Mouse (Mus musculus) frontal cortex, postnatal 10 days (tissue): ENCODE data around the gene Omp.
A peak's percentile ranks its signal among the peaks of the same experiment; 100 is the strongest.

ENCODE experiments used
- DNase-seq, 2 experiments: peaks; one replicate each; pipeline ENCODE4 v3.0.0; 2022; ENCODE audit warnings: low spot score in 2 of 2, mixed read lengths in 1 of 2

Omp gene

DNA sequence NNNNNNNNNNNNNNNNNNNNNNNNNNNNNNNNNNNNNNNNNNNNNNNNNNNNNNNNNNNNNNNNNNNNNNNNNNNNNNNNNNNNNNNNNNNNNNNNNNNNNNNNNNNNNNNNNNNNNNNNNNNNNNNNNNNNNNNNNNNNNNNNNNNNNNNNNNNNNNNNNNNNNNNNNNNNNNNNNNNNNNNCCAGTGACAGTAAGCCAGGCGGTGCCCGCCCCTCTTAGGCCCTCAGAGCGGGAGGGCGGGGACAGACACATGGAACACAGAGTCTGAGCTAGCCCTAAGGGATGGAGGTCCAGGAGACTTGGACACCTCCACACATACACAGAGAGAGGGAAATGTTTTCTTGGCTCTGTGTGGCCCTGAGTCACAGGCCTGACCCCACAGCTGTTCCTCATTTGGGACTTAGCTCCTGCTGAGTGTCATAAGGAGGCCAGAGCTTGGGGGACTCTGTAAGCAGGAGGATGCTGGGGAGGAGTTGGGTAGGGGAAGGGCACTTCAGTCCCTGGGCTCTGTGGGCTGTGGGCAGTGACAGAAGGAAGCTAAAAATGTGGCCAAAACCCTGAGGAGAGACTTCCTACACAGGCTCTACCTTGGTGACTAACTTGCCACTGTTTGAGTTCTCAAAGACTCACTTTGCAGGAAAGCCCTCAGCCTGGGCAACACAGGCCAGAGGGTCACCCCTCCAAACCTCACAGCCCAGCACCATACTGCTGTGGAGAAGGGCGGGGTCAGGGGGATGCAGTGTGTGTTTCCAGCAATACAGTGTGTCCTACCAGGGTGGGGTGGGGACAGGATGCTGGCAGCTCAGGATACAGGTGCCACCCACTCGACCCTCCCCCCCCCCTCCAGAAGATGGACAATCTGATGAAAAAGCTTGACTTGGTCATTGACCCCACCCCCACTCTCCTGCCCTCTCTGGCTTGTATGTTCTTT is 26.1 kb upstream of the Omp start:
- no peak for DNase-seq

- no peak for DNase-seq
These were observed 19.8 kb upstream of the Omp start for GRCm38 (mm10) chr7:98164999-98165528.

DNA sequence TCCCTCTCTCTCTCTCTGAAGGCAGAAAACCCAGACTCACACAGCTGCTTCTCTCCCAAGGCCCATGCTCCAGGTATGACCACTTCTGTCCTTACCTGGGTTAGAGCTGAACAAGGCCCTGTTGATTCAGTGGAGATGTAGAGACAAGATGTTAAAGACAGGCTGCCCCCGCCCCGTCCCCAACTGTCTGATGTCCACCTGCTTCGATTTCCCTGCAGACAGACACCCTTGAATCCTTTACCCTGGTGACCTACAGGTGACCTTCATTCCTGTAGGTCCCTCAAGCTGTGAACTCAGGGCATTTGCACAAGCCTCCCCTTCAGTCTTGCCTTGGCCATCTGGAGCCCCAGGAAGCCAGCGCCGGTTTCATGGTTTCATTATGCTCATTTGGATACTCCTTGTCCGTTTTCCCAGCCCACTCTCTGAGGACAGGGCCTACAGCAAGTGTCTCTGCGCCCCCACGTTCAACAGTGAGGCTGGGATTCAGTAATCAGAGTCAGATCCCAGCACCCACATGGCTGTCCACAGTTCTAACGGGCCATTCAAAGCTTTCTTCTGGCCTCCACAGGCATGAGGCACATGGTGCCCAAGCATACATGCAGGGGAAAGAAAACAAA is 19.2 kb upstream of the Omp start:
- no peak for DNase-seq

- no peak for DNase-seq
These were observed 18.4 kb upstream of the Omp start for GRCm38 (mm10) chr7:98163700-98164099.

GRCm38 (mm10) chr7:98162239-98162638 is 16.9 kb upstream of the Omp start:
- DNase-seq = no peak

- no peak for DNase-seq
These were observed 14.9 kb upstream of the Omp start for GRCm38 (mm10) chr7:98160041-98160740.

- no peak for DNase-seq
These were observed 13.2 kb upstream of the Omp start for GRCm38 (mm10) chr7:98158481-98158880.

- no peak for DNase-seq
These were observed 12.5 kb upstream of the Omp start for GRCm38 (mm10) chr7:98157636-98158332.

DNA sequence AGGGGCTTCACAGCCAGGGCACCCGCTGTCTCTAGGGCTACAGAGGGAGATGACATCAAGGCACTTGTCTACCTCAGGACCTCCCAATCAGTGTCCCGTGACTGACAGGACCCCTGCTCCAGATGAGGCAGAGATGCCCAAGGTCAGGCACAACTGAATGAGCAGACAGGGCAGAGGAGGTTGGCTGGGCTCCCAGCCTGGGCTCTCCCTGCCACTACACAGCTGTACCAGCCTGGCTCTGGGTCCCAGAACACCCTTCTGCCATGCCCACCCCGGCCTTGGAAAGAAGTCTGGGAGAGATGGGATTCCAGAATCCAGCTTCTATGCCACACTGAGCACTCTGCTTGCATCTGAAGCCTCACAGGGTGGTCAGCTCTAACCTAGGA is 11.0 kb upstream of the Omp start:
- DNase-seq = no peak

GRCm38 (mm10) chr7:98155546-98156279 is 10.4 kb upstream of the Omp start:
- DNase-seq = peak in 1 of 2 experiments; percentile 67

GRCm38 (mm10) chr7:98153892-98154291 is 8.6 kb upstream of the Omp start:
- no peak for DNase-seq

GRCm38 (mm10) chr7:98153345-98153744 is 8.0 kb upstream of the Omp start:
- no peak for DNase-seq

DNA sequence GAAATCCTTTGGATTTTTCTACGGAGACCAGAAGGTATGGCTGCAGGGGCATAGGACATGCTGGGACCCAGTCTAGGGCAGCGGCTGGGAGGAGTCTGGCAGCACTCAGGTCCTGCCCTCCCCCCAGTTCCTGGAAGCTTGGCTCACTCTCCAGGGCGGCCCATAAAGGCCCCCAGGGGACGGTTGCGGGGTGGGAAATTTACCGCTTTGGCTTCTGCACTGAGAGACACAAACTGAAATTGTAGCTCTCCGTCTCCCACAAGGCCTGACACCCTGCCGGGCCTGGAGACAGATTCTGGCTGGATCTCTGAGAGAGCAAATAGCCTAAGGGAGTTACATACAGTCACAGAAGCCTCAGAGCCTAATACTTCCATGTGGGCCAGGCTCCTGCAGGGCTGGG is 7.1 kb upstream of the Omp start:
- DNase-seq = no peak

GRCm38 (mm10) chr7:98150525-98150924 is 5.2 kb upstream of the Omp start:
- no peak for DNase-seq

DNA sequence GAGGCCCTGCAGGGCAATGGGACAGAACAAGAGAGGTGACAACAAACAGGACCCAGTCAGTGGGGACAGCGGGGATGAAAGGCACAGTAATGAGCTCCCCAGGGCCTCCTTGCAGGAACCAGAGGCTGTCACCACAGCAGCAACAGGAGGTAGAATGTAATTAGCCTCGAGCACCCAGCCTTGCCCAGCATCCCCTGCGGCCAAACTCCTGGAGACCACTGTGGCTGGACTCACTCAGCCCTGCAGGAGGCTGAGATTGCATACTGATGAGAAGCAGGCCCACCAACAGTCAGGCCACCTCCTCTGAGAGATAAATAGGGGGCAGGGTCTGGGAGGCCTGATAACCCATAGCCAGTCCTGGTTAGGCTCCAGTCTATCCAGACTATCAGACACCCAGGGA is 4.5 kb upstream of the Omp start:
- DNase-seq = no peak

DNA sequence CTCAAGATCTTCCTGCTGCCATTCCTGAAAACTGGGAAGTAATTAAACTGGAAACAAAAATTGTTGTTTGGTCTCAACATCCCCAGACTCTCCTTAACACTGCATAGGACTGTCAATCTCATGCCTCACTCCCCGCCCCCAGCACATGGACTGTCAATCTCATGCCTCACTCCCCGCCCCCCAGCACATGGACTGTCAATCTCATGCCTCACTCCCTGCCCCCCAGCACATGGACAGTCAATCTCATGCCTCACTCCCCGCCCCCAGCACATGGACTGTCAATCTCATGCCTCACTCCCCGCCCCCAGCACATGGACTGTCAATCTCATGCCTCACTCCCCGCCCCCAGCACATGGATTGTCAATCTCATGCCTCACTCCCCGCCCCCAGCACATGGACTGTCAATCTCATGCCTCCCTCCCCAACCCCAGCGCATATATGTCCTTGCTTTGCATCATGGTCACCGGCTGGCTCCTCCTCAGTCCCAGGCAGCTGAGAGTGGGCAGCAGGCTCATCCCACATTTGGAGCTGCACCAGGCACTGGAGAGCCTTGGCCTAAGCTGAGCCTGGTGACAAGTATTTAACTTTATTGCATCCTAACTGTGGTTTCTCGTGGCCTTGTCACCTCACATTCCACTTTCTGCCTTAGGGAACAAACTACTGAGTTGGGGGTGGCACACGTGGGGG is 3.6 kb upstream of the Omp start:
- no peak for DNase-seq

DNA sequence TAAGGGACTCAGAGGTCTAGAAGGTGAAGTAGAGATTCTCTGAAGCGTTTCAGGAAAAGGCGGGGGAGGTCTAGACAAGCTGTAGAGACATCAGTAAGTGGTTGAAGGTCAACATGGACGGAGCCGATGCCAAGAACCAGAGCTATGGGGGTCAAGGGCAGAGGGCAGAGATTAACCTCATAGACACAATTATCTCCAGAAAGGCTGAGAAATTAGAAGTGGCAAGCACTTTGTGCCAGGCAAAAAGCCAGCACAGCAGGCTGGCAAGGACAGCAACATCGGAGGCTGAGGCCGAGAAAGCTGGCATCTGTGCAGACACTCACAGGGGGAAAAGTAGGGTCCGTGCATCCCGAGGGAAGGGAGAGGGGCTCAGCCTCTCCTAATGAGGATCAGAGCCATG is 2.5 kb upstream of the Omp start:
- DNase-seq = no peak

DNA sequence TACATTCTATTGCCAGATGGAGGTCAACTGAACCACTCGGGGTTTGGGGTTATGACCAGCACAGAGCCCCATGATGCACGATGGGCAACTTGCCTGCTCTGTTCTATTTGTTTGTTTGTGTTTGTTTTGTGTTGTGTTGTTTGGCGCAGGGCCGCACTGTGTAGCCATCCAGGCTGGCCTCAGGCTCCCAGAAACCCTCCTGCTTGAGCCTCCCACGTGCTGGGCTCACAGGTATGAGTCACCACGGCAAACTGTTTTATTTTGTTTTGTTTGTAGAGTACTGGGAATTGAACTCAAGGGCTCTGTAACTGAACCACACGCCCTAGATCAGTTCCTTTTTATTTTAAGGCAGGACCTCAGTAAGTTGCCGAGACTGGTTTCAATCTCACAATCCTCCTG is 1.1 kb upstream of the Omp start:
- DNase-seq = no peak

DNA sequence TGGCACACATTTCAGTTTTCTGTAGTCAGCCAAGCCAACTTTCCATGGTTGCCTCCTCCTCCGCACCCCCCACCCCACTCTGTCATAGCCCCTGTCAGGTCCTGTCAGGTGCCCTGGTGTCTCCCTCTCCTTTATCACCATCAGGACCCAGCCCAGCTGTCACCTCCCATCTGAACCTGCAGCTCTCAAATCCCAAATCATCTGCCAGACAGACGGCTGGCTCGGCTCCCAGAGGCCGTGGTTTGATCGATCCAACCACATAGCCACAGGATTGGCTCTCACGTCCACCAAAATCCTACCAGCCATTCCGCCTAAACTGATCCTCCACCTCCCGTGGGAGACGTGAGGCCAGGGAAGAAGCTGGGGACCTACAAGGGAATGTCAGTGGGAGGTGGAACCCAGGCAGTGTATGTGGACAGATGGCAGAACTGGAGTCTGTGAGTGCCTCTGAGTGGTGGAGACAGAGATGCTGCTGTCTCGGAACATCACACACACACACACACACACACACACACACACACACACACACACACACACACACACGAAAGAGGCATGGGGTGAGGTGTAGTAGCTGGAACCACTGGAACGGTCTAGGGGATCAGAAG is 642 bp upstream of the Omp start:
- DNase-seq = no peak

DNA sequence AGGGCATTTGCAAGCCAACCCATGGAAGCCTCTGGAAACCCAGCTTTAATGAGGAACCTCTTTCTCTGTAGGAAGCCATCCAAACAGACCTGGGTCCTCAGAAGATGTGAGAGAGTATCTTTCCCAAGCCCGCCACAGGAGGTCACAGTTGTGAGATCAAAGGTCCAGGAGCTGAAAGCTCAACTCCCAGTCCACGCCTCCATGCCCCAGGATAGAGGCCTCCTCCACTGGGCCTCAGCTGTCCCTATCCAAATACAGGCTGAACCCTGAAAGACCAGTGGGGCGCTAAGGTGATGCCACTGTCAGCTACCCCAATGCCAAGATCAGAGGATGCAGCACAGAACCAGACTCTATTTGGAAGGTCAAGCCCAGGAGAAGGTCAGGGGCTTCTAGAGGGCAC is 2.7 kb downstream of the Omp start:
- DNase-seq = no peak
